Mouse (Mus musculus) gastrocnemius, postnatal 4 days (tissue): ENCODE measurements around the gene Gng12. TPM values are rescaled to one million over a fixed set of nuclear protein-coding genes. Genes with fewer than 3 reads are reported as not detected.
"Not testable (repeated sequence)": the region's sequence is repeated elsewhere in the genome, so short reads cannot be mapped to it uniquely, and the experiment has no call there.

Experiments used
- DNase-seq, 2 experiments: peaks; one replicate each; pipeline ENCODE4 v3.0.0; 2021 to 2022; ENCODE audit warnings: low spot score in 2 of 2, mixed read lengths in 2 of 2
- total RNA-seq, 2 experiments: library from RNA; stranded (reverse); gene quantifications; 2 replicates each; pipeline ENCODE4 v1.2.3; 2021

Gng12 gene
- total RNA-seq, 2 experiments from 2014 or later: 49.3 to 53.6 TPM

DNA sequence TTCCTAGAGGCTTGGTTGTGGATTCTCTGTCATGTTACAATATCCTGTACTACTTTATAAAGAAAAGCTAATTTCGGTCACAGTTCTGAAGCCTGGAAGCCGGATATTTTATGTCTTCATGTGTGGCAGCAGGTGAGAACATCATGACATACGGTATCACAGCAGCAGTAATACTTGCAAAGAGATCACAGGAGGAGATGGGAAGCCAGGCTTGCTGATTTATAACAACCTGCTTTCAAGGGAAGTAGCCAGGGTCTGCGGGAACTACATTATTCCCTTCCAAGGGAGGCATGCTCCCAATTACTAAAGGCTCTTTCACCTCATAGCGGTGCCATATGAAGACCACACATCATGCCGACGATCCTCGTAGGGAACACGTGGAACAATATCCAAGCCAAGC lies 92.2 kb downstream of the Gng12 start:
- no peak for DNase-seq

DNA sequence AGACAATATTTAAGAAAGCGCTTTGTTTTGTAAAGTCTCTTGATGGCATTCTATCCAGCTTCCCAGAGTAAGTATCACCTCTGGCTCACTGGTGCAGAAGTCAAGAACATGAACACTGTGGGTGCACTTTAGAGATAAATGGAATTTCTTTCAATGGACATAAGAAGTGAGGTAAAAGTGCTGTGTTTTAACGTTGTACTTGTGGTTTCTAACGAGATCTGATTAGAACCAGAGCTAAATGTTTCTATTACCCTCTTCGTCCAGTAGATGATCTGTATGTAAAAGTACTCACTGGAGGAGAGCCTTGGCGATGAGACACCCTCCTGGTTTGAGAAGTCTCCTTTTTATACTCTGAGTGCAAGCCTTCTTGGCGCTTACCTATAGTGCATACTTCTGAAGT lies 92.8 kb downstream of the Gng12 start:
- DNase-seq: no peak

DNA sequence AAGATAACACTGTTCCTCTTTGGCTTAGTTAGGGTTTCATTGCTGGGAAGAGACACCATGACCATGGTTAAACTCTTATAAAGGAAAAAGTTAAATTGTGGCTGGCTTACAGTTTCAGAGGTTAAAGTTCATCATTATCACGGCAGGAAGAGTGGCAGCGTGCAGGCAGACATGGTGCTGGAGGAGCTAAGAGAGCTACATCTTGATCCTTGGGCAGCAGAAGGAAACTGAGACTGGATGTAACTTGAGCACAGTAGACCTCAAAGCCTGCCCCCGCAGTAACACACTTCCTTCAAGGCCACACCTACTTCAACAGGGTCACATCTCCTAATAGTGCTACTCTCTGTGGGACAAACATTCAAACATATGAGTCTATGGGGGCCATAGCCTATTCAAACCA lies 93.3 kb downstream of the Gng12 start:
- DNase-seq: no peak

DNA sequence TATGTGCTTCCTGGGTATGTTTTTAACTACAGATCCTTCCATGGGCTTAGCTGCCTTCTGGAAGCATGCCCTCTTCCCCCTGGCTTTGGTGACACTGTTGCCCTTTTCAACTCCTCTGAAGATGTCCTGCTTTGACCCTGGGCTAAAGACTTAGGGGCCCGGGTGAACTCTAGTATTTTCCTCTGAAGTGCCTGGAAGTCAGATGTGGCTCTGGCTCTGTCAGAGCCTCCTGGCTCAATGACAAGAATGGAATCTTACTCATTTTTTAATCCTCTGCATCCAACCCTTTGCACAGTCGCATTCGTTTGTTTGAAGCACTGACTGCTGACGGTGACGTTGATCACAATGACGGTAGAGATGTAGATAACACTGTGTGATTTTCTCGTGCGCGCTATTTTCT lies 96.0 kb downstream of the Gng12 start:
- DNase-seq: peak in 1 of 2 experiments; percentile 25

DNA sequence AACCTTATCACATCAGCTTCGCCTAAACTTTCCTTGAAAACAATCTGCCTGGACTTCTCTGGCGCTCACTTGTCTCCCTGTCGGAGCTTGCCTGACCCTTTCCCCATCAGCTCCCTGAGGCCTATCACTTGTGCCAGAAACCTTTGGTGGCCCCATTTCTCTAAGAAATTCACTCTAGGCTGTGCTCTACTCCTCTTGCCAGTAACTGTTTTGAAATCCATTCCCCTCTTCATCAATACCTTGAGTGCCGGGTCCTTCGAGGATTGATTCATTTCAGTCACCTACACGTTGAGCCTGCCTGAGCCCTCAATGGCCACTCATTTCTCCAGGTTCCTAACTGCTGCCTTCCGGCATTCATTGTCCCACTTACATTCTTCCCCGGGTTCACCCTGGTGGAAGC lies 96.6 kb downstream of the Gng12 start:
- no peak for DNase-seq

DNA sequence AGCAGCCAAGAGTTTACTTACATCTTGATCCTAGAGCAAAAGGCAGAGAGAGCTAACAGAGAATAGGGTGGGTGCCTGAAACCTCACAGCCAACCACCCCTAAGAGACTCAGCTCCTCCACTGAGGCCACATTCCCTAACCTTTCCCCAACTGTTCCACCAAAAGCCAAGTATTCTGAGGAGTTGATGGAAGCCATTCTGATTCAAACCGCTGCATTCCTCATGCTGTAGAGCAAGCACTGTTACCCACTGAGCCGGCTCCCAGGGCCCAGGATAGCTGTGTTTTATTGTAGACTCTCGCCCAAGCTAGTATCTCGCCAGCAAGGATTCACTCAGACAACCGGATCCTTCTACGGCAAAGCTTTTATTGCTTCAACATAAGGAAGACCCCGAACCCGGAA lies 98.8 kb downstream of the Gng12 start:
- no peak for DNase-seq

DNA sequence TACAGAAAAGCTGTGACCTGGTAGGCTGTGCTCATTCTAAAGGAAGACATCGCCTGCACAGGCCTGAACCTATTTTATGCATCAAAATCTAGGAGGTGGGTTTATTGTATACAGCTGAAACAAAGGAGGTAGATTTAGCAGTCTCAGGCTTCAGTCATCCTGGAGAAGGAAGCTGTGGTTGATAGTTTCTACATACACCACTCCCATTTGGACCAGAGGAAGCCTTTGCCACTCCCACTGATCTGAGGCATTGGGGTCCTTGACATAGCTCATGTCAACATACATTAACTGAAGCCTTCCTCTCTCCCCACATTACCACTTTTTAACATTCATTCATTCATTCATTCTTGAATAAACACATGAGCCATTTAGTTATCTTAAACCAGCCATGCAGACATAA lies 99.6 kb downstream of the Gng12 start:
- DNase-seq: no peak

DNA sequence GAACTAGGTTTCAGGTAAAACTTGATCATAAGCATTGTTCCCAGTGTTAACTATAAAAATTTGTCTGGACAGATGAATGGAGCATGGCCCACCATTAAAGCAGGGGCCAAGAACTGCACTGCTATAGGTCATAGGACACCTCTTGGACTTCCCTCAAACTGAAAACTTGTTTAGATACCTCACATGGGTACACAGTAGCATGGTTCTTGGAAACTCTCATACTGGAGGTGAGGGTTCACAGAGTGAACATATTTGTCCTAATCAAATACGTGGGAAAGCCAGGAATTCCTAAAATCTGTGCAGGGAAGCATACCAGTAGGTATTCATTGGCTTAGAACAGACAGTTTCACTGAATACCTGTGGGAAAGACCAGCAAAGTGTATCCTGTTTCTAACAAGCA lies 100.1 kb downstream of the Gng12 start:
- DNase-seq: no peak

DNA sequence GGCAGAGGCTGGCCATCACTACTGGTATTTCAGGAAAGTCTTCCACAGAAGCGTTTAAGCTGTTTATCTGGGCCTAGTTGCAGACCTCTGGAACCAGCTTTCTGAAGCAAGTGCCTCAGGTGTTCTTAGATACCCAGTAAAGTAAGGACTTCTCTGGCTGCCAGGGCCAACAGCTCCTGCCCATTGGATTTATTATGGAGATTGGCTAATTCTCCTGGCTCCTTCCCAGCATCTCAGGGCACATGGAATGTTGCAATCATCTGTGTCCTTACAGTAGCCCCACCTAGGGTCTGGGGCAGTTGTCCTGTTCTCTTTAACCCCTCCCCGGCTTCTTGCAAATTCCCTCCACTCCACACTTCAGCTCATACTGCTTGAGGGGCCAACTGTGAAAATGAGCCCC lies 102.4 kb downstream of the Gng12 start:
- no peak for DNase-seq

DNA sequence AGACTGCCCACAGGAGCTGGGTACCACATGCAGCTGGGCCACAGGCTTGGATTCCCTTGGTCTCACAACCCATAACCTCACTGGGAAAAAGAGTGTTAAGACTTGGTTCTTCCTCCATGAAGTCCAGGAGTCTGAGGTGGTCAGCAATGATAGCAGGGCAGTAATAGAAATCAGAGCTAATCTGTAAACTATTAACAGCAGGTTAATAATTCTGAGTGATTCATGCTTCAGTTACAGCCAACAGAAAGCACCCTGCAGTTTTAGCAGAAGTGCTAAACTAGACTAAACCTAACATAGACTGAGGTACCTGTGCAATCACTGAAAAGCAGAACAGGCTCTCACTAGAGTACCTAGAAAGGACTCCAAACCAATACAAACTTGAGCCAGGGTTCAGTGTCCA lies 103.6 kb downstream of the Gng12 start:
- no peak for DNase-seq

DNA sequence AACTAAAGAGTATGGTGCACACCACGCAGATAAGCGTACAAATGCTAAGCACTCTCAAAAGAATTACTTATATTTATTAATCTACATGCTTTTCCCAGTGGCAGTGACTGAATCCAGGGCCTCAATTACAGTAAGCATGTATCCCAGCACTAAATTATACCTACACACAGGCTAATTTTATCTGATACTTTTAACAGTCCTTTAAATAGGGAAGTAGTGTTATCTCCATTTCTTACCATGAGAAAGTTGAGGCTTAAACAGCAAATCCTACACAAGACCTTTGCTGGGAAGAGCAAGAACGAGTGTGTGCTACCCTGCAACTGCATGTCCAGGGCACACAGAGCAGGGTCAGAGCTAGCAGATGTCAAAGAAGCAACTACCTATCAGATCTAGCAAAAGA lies 113.7 kb downstream of the Gng12 start:
- DNase-seq: no peak

DNA sequence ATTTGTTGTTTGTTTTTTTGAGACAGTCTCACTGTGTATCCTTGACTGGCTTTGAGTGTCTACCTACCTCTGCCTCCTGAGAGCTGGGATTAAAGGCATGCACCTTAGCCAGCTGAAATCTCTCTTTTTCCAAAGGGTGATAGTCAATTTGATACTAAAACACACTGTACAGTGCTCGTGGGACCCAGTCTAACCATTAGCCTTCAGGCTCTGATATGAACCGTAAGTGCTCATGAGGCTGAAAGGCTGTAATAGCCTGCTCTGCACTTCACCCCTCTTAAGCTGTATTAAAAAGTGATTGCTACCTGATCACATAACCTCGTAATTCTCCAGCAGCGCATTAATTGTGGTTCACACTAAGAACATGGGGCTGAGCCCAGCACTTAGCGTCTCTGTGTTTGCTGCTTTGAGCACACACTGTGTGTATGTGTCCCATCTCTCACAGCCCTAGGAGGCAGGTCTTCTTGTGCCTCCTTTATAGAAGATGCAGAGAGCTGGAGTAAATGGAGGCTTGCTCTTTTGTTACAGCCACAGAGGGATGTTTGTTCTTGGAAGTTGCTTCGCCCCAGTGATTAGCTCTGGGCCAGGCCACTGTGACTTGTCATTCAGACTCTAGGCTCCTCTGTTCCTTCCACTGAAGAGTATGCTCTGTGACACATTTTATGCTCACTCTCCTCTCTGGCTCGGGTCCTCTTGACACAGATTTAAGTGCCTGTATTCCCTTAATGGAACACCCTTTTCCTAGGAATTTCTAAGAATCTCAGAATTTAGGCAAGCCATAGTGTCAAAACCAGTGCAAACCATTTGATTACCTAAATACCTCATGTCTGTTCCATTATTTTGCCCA lies 114.4 kb downstream of the Gng12 start:
- no peak for DNase-seq

DNA sequence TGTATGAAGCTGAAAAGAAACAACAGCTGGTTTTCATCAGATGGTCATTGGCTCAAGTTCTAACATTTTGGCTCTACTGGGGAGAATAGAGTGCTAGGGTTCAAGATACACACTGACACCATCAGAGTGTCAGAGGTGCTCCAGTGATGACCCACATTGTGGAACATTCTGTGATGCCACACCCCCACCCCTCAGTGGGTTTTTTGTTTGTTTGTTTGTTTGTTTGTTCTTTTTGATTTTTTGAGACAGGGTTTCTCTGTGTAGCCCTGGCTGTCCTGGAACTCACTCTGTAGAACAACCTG lies 115.0 kb downstream of the Gng12 start:
- DNase-seq: no peak

DNA sequence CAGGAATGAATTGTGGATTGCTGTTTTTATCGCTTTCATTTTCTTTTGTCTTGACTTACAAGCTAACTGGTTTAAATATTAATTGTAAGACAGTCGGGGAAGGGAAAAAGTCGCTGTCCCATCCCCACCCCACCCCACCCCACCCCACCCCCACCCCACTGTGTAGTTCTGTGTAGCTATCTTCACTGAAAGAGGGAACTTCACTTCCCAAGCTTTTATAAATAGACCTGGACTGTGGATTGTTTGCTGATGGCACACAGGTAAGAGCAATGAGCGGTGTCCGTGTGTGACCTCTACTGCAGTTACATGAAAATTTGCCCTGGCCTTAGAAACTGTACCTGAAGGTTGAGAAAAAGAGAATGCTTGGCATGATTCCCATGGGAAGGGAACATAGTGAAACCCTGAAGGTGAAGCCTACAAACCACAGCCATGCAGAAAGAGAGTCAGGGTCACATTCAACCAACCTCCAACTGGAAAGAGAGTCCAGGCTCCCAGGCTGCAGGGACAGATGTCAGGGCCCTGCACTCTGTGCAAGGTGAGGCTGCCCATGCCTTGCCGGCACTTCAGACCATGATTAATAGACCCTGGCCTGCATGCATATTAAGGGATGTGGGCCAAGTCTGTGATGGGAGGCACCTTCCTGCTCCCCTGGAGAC lies 117.2 kb downstream of the Gng12 start:
- no peak for DNase-seq

DNA sequence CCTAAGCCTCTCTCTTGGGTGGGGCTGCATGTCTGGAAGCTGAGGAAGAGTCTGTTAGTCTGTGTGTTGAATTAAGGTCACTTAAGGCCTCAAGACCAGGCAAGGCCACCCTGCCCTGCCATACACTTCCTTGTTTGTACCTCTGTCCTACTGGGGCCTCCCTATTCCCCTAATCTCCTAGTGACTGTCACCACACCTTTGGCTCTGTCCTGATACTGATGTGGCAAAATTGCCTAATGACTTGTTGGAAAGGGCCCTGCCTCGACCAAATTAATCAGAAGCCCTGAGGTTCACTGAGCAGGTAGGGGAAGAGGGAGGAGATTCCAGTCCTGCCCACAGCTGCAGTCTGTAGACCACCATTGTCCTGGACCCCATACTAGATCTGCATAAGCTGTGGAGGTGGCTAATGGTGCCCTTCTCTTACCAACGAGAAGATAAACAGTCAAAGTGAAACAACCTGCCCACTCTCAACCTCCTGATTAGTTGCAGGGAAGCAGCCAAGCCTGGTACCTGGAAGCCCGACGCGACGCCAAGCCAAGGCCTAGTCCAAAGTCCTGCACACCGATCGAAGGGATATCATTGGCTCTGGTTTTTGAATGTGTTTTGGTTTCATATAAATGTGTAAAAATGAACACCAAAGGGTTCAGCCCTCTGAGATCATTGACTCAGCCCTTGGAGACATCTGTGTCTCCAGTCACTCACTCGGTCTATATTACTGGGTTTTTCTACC lies 117.9 kb downstream of the Gng12 start:
- DNase-seq: no peak

DNA sequence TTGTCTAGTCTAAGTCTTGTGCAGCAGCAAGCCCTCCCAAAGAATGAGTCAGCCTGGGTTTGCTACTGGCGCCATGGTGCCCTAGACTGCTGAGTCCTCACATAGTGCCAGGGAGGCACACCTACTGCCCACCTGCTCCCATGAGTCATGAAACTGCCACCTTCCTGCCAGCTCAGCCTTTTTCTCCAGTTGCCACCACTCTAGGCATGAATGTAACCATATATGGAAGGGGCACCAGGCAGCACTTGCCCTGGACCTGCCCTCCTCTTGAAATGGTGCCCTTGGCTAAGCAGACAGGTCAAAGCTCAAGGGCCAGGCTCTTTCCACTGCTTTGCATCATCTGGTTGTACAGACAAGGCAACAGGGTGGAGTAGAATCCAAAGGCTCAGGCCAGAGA lies 118.5 kb downstream of the Gng12 start:
- no peak for DNase-seq

DNA sequence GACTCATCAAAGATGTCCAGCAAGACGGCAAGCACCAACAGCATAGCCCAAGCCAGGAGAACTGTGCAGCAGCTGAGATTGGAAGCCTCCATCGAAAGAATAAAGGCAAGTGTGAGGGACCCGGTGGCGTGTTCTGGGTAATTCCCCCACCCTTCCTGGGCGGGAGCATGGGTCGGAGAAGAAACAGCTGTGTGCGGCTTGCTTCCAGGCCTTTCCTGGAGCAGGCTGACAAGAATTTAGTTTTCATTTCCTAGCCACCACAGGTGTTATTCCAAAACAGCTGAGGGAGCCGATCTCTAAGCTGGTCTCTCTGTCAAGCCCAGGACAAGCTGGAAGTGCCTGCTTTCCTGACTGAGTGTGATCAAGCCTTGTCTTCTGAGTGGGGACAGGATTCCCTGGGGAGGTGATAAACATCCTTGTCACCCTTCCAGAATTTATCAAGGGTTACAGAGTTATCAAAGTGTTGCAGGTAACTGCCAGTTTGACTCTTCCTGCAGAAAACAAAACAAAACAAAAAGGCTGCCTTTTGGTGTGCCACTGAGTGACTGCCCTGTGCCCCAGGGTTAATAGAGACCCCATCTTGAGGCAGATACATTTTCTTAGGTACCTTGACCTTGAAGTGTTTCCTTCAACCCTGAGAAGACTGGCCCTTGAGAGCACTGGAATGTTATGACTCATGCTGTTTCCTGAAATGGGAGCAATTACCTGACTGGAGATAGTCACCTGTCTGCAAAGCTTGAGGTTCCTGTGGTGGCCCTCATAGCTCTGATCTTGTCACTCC lies 119.7 kb downstream of the Gng12 start:
- DNase-seq: peak in 1 of 2 experiments; percentile 33

DNA sequence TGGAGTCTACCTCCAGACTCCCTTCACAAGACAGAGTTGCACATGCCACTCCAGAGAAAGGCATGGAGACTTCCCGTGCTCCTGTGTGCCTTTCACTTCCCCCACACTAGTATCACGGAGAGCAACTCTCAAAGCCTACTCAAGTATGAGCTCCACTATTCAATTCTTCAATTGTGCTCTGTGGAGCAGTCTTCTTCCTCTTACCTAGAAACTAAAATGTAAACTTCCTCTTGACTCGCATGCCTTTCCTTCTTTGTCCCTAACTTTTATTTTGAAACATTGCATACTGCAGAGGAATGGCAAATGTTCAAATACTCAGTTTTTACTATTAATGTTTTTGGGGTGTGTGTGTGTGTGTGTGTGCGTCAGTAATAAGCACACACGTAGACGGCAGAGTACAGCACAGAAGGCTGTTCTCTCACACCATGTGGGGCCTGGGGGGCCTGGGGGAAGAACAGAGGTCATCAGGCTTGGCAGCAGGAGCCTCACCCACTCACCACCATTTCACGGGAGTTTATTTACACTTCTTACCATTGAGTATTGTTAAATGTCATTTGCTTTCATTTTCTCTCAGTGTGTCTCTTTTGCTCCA lies 120.4 kb downstream of the Gng12 start:
- DNase-seq: no peak

DNA sequence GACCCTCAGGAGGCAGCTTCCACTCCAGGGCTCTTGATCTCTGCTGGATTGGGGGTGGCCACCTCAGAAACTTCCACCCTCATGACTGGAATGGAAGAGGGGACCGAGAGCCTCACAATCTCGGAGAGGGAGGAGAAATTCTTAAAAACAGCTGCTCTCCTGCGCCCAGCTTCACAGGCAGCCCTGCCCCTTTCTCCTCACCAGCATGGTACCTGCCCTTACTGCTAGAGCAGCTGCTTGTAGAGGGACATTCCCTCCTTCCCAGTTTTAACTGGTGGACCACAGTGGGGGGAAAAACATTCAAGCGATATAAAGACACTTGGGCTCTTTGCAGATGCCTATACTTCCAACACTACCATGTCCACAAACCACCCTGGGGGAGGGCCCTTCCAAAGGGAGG lies 122.2 kb downstream of the Gng12 start:
- DNase-seq: no peak

DNA sequence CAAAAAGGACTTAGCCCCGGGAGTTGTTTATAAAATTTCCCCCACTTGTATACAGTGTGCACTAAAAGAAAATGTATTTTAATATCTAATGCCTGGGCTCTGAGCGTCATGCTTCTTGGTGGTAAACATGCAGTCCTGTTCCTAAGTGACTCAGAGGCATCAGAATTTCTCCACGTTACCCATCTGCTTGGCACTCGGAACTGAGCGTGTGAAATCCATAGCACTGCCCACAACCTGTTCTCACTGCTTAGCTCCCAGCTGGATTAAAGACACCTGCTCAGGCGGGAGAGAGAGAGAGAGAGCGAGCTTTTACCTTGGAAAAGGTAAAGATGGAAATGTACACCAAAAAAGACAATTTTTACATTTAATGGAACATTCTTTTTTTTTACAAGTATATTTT lies 122.8 kb downstream of the Gng12 start:
- DNase-seq: not testable (repeated sequence)

DNA sequence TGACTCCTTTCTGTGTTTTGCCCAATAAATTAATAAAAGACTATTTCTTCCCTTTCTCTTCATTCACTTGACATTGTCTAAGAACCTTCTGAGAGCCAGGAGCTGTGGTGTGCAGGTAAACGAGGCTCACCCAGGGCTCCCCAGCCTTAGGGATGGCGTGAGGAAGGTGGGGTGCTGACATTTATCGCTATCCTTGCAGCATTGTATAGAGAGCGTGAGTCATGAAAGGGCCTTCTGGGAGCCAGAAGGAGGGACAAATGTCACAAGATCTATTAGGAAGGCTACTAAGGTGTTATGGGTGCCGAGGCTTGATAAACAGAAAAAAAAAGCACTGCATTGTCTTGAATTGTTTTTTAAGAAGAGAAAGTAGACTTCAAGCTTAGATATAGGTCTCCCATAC lies 125.1 kb downstream of the Gng12 start:
- no peak for DNase-seq
